Mouse (Mus musculus) stomach, postnatal 0 days (tissue): Measurements from ENCODE around the gene Scd3. TPM values are rescaled to one million over a fixed set of nuclear protein-coding genes. Genes with fewer than 3 reads are reported as not detected.

Experiments
- ATAC-seq: fragments of 200-750 bp; cut with Nextera tagmentation; 2 replicates; pipeline ENCODE4 v1.8.0; 2017; ENCODE audit not compliant: low FRiP score, low TSS enrichment
- DNase-seq: peaks from one replicate; pipeline ENCODE4 v3.0.0-alpha.2; 2016; ENCODE audit warnings: low spot score
- H3K27ac ChIP-seq: fragments of 300-500 bp; sonication (generic); replicated peaks from 2 replicates; pipeline ENCODE4 v1.5.1; 2014; ENCODE audit warnings: mild to moderate bottlenecking, control low read depth
- H3K27me3 ChIP-seq: fragments of 300-500 bp; sonication (generic); 2 replicates; pipeline ENCODE4 v1.6.1; 2014; ENCODE audit warnings: low read length; ENCODE audit not compliant: control insufficient read depth, insufficient read depth
- H3K36me3 ChIP-seq: fragments of 300-500 bp; sonication (generic); 2 replicates; pipeline ENCODE4 v1.6.1; 2014; ENCODE audit warnings: low read length, mixed read lengths; ENCODE audit not compliant: control insufficient read depth, insufficient read depth
- H3K4me1 ChIP-seq: fragments of 300-500 bp; sonication (generic); replicated peaks from 2 replicates; pipeline ENCODE4 v1.6.1; 2014; ENCODE audit warnings: antibody characterized with exemption; ENCODE audit not compliant: control insufficient read depth, insufficient read depth
- H3K4me2 ChIP-seq: fragments of 300-500 bp; sonication (generic); replicated peaks from 2 replicates; pipeline ENCODE4 v1.6.1; 2014; ENCODE audit warnings: low read depth, mild to moderate bottlenecking, control low read depth, moderate library complexity
- H3K4me3 ChIP-seq: fragments of 300-500 bp; sonication (generic); 2 replicates; pipeline ENCODE4 v1.5.1; 2014; ENCODE audit warnings: low read depth, low read length, control low read depth
- H3K9ac ChIP-seq: fragments of 300-500 bp; sonication (generic); 2 replicates; pipeline ENCODE4 v1.6.1; 2014; ENCODE audit warnings: mild to moderate bottlenecking, low read length, control low read depth, mixed read lengths
- H3K9me3 ChIP-seq: fragments of 300-500 bp; sonication (generic); 2 replicates; pipeline ENCODE4 v1.6.1; 2016; ENCODE audit warnings: low read length; ENCODE audit not compliant: control insufficient read depth
- CTCF ChIP-seq: IDR thresholded peaks from 2 replicates; pipeline ENCODE4 v1.5.1; 2016; ENCODE audit warnings: antibody characterized with exemption, low read depth, mild to moderate bottlenecking, moderate library complexity
- EP300 ChIP-seq: optimal IDR thresholded peaks from 2 replicates; pipeline ENCODE3; 2016; ENCODE audit warnings: antibody characterized with exemption
- WGBS: fragments of 180-500 bp; shearing (Covaris S2); extraction: QIAGEN DNeasy Blood & Tissue Kit; methylation state at CpG from one replicate; pipeline ENCODE4 v1.1.7; 2014; 5-methylcytosine and 5-hydroxymethylcytosine counted together
- polyA plus RNA-seq: library from polyadenylated mRNA; unstranded; fragments of >200 nt; fragmentation: Nextera tagmentation; extraction: Ambion mirVana; gene quantifications from 2 replicates; pipeline ENCODE4 v1.2.1, GENCODE M21; 2015

The Scd3 gene
- polyA plus RNA-seq, 1 experiment from 2014 or later = 0.05 TPM

DNA sequence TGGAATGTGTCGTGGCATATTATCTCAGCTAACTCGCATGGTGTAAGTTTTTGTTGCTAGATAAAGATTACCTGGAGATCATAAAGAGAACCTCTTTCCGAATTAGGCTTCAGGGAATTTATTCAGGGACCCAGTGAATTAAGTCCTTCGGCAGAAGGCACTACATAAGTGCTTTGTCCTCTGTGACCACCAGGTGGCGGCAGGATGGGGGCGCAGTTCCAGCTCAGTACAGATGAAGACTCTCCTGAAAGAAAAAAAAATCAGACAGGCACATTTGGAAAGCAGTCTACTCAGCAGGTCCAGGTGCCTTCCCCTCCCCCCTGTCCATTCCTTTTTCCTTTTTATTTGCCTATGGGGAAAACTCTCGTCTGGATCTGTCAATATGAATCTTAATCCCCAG, 7.9 kb upstream of the Scd3 start:
- 15% methylated on average over 7 of the region's 7 CpGs for WGBS
- Histone ChIP-seq H3K4me1 (no peaks in the 10 kb centered on the region), H3K9me3 (no peaks in the 10 kb centered on the region), H3K27me3 (no peaks in the 10 kb centered on the region), H3K27ac (no peak overlapping the region), H3K36me3 (no peaks in the 10 kb centered on the region), H3K4me2 (no peak overlapping the region), H3K9ac (no peak overlapping the region), H3K4me3 (no peak overlapping the region)
- peak; percentile 89 for TF ChIP-seq CTCF
- TF ChIP-seq EP300 = no peak
- ATAC-seq (no peak), DNase-seq (peak; percentile 69)

DNA sequence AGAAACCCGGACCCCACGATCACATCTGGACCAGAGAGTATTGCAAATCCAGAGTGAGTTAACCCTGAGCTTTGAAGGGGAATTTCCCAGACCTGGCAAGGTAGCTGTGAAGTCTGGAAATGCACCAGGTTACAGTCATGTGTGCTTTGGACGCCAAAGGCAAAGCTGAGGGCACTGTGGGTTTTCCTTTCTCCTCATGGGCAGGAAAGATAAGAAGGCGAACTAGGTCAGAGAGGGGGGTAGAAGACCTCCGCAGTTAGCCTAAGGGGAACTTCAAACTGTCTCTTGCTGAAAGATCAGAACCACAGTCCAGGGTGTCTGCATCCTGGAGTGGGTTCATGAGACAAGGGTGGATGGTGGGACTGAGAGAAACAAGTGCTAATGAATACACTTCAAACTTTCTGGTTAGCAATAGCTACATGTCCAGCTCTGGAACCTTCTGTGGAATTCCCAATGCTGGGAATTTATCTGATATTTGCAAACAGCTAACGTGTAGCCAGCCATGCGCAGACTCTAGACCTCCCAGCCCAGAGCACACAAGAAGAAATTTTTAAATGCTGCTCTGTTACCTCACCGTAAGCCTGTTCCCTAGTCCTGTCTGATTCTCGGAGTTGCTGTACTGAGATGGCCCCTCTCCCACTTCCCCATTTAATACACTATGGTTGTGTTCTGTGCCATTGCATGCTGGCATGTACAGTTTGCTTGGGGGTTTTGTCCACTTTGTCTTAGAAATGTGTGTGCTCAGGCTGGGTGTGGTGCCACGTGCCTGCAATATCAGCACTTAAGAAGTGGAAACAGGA, 5.8 kb upstream of the Scd3 start:
- 80% methylated on average over 10 of the region's 10 CpGs for WGBS

DNA sequence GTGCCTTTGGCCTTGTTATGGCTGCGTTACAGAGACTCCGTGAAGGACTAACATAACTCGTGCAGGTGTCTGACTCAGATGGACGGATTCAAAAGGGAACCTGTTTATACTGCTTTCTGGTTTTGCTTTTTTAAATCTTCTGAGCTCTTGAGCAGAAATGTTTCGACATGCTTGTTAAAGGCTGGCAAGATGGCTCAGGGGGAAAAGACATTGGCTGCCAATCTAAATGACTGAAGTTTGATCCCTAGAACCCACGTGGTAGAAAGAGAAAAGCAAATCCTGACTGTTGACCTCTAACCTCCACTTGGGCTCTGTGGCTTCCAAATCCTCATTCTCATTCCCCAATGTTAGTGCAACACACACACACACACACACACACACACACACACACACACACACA, 4.6 kb upstream of the Scd3 start:
- Histone ChIP-seq H3K36me3 (no peaks in the 10 kb centered on the region), H3K27me3 (no peaks in the 10 kb centered on the region), H3K27ac (no peak overlapping the region), H3K4me1 (no peaks in the 10 kb centered on the region), H3K4me2 (no peak overlapping the region), H3K9ac (no peak overlapping the region), H3K4me3 (no peak overlapping the region), H3K9me3 (no peaks in the 10 kb centered on the region)
- ATAC-seq = no peak
- 76% methylated on average over 6 of the region's 6 CpGs for WGBS
- TF ChIP-seq EP300 (no peak), CTCF (no peak)
- no peak for DNase-seq

More for the DNA sequence above, 5.8 kb upstream of the Scd3 start:
- Histone ChIP-seq H3K4me2 (no peak overlapping the region), H3K36me3 (no peaks in the 10 kb centered on the region), H3K4me3 (no peak overlapping the region), H3K9ac (no peak overlapping the region), H3K27ac (no peak overlapping the region), H3K9me3 (no peaks in the 10 kb centered on the region), H3K27me3 (no peaks in the 10 kb centered on the region), H3K4me1 (no peaks in the 10 kb centered on the region)
- DNase-seq (no peak), ATAC-seq (no peak)
- no peak for TF ChIP-seq CTCF
- TF ChIP-seq EP300 = no peak

DNA sequence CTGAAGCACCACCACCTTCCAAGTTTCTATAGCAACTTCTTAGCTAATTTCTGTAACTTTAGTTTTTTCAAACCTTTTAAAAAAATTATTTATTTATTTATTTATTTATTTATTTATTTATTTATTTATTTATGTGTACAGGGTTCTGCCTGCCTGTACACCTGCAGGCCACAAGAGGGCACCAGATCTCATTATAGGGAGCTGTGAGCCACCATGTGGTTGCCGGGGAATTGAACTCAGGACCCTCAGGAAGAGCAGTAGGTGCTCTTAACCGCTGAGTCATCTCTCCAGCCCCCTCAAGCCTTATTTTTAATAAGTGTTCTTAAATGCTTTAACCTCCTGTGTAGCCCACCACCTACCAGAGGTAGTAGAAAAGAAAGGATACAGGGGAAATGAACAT, 4.1 kb upstream of the Scd3 start:
- Histone ChIP-seq H3K4me3 (no peak overlapping the region), H3K9ac (no peak overlapping the region), H3K4me2 (no peak overlapping the region), H3K4me1 (no peaks in the 10 kb centered on the region), H3K9me3 (no peaks in the 10 kb centered on the region), H3K27ac (no peak overlapping the region), H3K27me3 (no peaks in the 10 kb centered on the region), H3K36me3 (no peaks in the 10 kb centered on the region)
- ATAC-seq = no peak
- DNase-seq = no peak
- TF ChIP-seq CTCF = peak; percentile 59
- TF ChIP-seq EP300 = no peak
- WGBS = 69% methylated on average over 2 of the region's 2 CpGs

DNA sequence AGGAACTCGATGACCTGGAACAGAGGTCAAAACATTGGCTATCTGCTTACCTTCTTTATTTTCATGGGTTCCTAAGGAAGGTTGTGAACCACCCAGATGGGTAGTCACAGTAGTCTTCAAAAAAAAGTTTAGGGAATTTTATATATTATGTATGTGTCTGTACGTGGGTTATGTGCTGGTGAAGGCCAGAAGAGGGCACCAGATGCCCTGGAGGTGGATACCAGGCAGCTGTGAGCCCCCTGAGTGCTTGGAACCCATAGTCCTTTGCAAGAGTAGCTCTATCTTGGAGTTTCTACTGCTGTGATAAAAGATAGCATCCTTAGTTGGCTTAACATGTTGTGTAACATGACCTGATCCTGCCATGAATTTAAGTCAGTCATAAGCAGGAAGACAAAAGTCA, 4.0 kb downstream of the Scd3 start:
- Histone ChIP-seq H3K4me1 (no peaks in the 10 kb centered on the region), H3K27me3 (no peaks in the 10 kb centered on the region)
- TF ChIP-seq CTCF (peak; percentile 32), EP300 (no peak)

DNA sequence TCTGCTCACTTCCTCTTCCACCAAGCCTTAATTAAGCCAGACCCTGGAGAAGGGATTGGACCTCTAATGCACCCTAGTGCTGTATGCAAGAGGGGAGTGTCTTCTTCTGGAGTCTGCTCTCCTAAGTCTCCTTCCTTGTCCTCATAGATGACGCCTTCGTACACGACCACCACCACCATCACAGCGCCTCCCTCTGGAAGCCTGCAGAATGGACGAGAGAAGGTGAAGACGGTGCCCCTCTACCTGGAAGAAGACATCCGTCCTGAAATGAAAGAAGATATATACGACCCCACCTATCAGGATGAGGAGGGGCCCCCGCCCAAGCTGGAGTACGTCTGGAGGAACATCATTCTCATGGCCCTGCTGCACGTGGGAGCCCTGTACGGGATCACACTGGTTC, 12.2 kb downstream of the Scd3 start:
- H3K4me2 ChIP-seq = no peak overlapping the region
- no peak for ATAC-seq
- no peak for DNase-seq
- no peak overlapping the region for H3K9ac ChIP-seq
- no peak overlapping the region for H3K27ac ChIP-seq
- H3K27me3 ChIP-seq = no peaks in the 10 kb centered on the region
- no peak overlapping the region for H3K4me3 ChIP-seq
- WGBS = 61% methylated on average over 12 of the region's 12 CpGs
- no peaks in the 10 kb centered on the region for H3K9me3 ChIP-seq
- no peaks in the 10 kb centered on the region for H3K4me1 ChIP-seq
- no peak for TF ChIP-seq CTCF
- TF ChIP-seq EP300 = no peak
- no peaks in the 10 kb centered on the region for H3K36me3 ChIP-seq

More for the DNA sequence above, 4.0 kb downstream of the Scd3 start:
- H3K36me3 ChIP-seq = no peaks in the 10 kb centered on the region
- H3K9me3 ChIP-seq = no peaks in the 10 kb centered on the region
- WGBS = 70% methylated on average over 2 of the region's 2 CpGs
- H3K4me2 ChIP-seq = no peak overlapping the region
- no peak overlapping the region for H3K4me3 ChIP-seq
- H3K9ac ChIP-seq = no peak overlapping the region
- H3K27ac ChIP-seq = no peak overlapping the region
- no peak for ATAC-seq
- DNase-seq = no peak
